Mouse (Mus musculus) right cerebral cortex, postnatal 4 days (tissue): ENCODE results near the gene Tbcd.

ENCODE experiments used
- DNase-seq: peaks from one replicate; pipeline ENCODE4 v3.0.0-alpha.2; 2022

Gene Tbcd

GRCm38 (mm10) chr11:121451753-121452635 lies at the start of gene Tbcd:
Gene Tbcd (plus strand): TSS chr11:121451949.
- peak; percentile 95 for DNase-seq

- no peak for DNase-seq
These were observed 44.2 kb upstream of the Tbcd start for GRCm38 (mm10) chr11:121407366-121408155.

GRCm38 (mm10) chr11:121414762-121415161 lies 37.0 kb upstream of the Tbcd start:
- DNase-seq: no peak

GRCm38 (mm10) chr11:121415351-121415750 lies 36.4 kb upstream of the Tbcd start:
- no peak for DNase-seq

GRCm38 (mm10) chr11:121417971-121418370 lies 33.8 kb upstream of the Tbcd start:
- DNase-seq: no peak

GRCm38 (mm10) chr11:121418932-121419331 lies 32.8 kb upstream of the Tbcd start:
- no peak for DNase-seq

- no peak for DNase-seq
These were observed 31.4 kb upstream of the Tbcd start for GRCm38 (mm10) chr11:121420379-121420778.

- peak; percentile 95 for DNase-seq
These were observed 30.8 kb upstream of the Tbcd start, which contains the start of gene Fn3krp for GRCm38 (mm10) chr11:121420830-121421552. Gene Fn3krp (plus strand): TSS chr11:121421401.

GRCm38 (mm10) chr11:121421553-121422173 lies 30.1 kb upstream of the Tbcd start:
- no peak for DNase-seq

GRCm38 (mm10) chr11:121433397-121433796 lies 18.4 kb upstream of the Tbcd start:
- DNase-seq: no peak

GRCm38 (mm10) chr11:121434156-121435155 lies 17.3 kb upstream of the Tbcd start, which contains the start of gene Fn3k:
Gene Fn3k (plus strand): TSS chr11:121434913.
- DNase-seq: peak; percentile 87

- no peak for DNase-seq
These were observed 14.5 kb upstream of the Tbcd start for GRCm38 (mm10) chr11:121437236-121437635.

- DNase-seq: no peak
These were observed 12.0 kb upstream of the Tbcd start for GRCm38 (mm10) chr11:121439686-121440292.

GRCm38 (mm10) chr11:121441653-121442052 lies 10.1 kb upstream of the Tbcd start:
- DNase-seq: no peak

GRCm38 (mm10) chr11:121442076-121442475 lies 9.7 kb upstream of the Tbcd start:
- no peak for DNase-seq

GRCm38 (mm10) chr11:121451216-121451726 lies 478 bp upstream of the Tbcd start:
- peak; percentile 9 for DNase-seq

- no peak for DNase-seq
These were observed 6.1 kb downstream of the Tbcd start for GRCm38 (mm10) chr11:121457874-121458273.

- DNase-seq: no peak
These were observed 15.7 kb downstream of the Tbcd start for GRCm38 (mm10) chr11:121467408-121467807.

GRCm38 (mm10) chr11:121474831-121475230 lies 23.1 kb downstream of the Tbcd start:
- no peak for DNase-seq

- peak; percentile 86 for DNase-seq
These were observed 24.1 kb downstream of the Tbcd start for GRCm38 (mm10) chr11:121475699-121476415.
